Mouse (Mus musculus) intestine, embryonic 14.5 days (tissue): ENCODE measurements around the gene Alk. TPM values are rescaled to one million over a fixed set of nuclear protein-coding genes. Genes with fewer than 3 reads are reported as not detected.

Experiments
- ATAC-seq: fragments of 200-750 bp; cut with Nextera tagmentation; replicated peaks from 2 replicates; pipeline ENCODE4 v1.8.0; 2017; ENCODE audit warnings: low read depth, moderate number of reproducible peaks, moderate TSS enrichment, moderate library complexity; ENCODE audit not compliant: low FRiP score, low TSS enrichment
- DNase-seq: peaks from one replicate; pipeline ENCODE4 v3.0.0-alpha.2; 2018; ENCODE audit warnings: low spot score
- H3K27ac ChIP-seq: fragments of 300-500 bp; sonication (generic); 2 replicates; pipeline ENCODE4 v1.5.1; 2014; ENCODE audit warnings: low read depth, mild to moderate bottlenecking, control low read depth
- H3K27me3 ChIP-seq: fragments of 300-500 bp; sonication (generic); replicated peaks from 2 replicates; pipeline ENCODE4 v1.6.1; 2014; ENCODE audit warnings: low read length, control low read depth; ENCODE audit not compliant: control insufficient read depth, insufficient read depth
- H3K36me3 ChIP-seq: fragments of 300-500 bp; sonication (generic); 2 replicates; pipeline ENCODE4 v1.6.1; 2014; ENCODE audit warnings: low read length, control low read depth; ENCODE audit not compliant: control insufficient read depth, insufficient read depth
- H3K4me1 ChIP-seq: fragments of 300-500 bp; sonication (generic); replicated peaks from 2 replicates; pipeline ENCODE4 v1.6.1; 2014; ENCODE audit warnings: low read length, control low read depth, mixed read lengths; ENCODE audit not compliant: control insufficient read depth, insufficient read depth
- H3K4me2 ChIP-seq: fragments of 300-500 bp; sonication (generic); 2 replicates; pipeline ENCODE4 v1.6.1; 2014; ENCODE audit warnings: low read length
- H3K4me3 ChIP-seq: fragments of 300-500 bp; sonication (generic); 2 replicates; pipeline ENCODE4 v1.5.1; 2014; ENCODE audit warnings: low read depth, low read length, control low read depth, mixed read lengths
- H3K9ac ChIP-seq: fragments of 300-500 bp; sonication (generic); 2 replicates; pipeline ENCODE4 v1.6.1; 2014; ENCODE audit warnings: mild to moderate bottlenecking, low read length
- H3K9me3 ChIP-seq: fragments of 300-500 bp; sonication (generic); 2 replicates; pipeline ENCODE4 v1.6.1; 2016; ENCODE audit warnings: low read length, control low read depth; ENCODE audit not compliant: control insufficient read depth
- WGBS: fragments of 180-500 bp; shearing (Covaris S2); extraction: QIAGEN DNeasy Blood & Tissue Kit; methylation state at CpG from one replicate; pipeline ENCODE4 v1.1.7; 2014; 5-methylcytosine and 5-hydroxymethylcytosine counted together
- polyA plus RNA-seq: library from polyadenylated mRNA; unstranded; fragments of >200 nt; fragmentation: Nextera tagmentation; extraction: Ambion mirVana; gene quantifications from 2 replicates; pipeline ENCODE4 v1.2.1, GENCODE M21; 2014

Gene Alk
- polyA plus RNA-seq, 1 experiment from 2014 or later = 0.61 TPM

- DNase-seq = no peak
- 75% methylated on average over 15 of the region's 15 CpGs for WGBS
- Histone ChIP-seq H3K9me3 (0 out of 2 replicates have a peak, but pooled peaks cover 3% of the 10 kb centered on the region), H3K9ac (no peak overlapping the region), H3K4me2 (no peak overlapping the region), H3K27ac (no peak overlapping the region), H3K4me3 (no peak overlapping the region), H3K36me3 (no peaks in the 10 kb centered on the region), H3K27me3 (no peaks in the 10 kb centered on the region), H3K4me1 (no peaks in the 10 kb centered on the region)
- ATAC-seq = no peak
These were observed 650.1 kb downstream of the Alk start for GRCm38 (mm10) chr17:71954217-71954844.

- Histone ChIP-seq H3K4me1 (no peaks in the 10 kb centered on the region), H3K36me3 (no peaks in the 10 kb centered on the region), H3K9me3 (0 out of 2 replicates have a peak, but pooled peaks cover 3% of the 10 kb centered on the region), H3K27me3 (no peaks in the 10 kb centered on the region), H3K27ac (no peak overlapping the region), H3K4me2 (no peak overlapping the region), H3K4me3 (no peak overlapping the region), H3K9ac (no peak overlapping the region)
- 62% methylated on average over 5 of the region's 5 CpGs for WGBS
- DNase-seq = no peak
- no peak for ATAC-seq
These were observed 653.5 kb downstream of the Alk start for GRCm38 (mm10) chr17:71950968-71951367.

- DNase-seq (no peak), ATAC-seq (no peak)
- 54% methylated on average over 5 of the region's 5 CpGs for WGBS
- Histone ChIP-seq H3K27ac (no peak overlapping the region), H3K4me3 (no peak overlapping the region), H3K9ac (no peak overlapping the region), H3K9me3 (no peaks in the 10 kb centered on the region), H3K36me3 (no peaks in the 10 kb centered on the region), H3K4me1 (no peaks in the 10 kb centered on the region), H3K4me2 (no peak overlapping the region), H3K27me3 (no peaks in the 10 kb centered on the region)
These were observed 655.7 kb downstream of the Alk start for GRCm38 (mm10) chr17:71948687-71949086.

- no peak for DNase-seq
- Histone ChIP-seq H3K4me2 (no peak overlapping the region), H3K4me3 (no peak overlapping the region), H3K27ac (no peak overlapping the region), H3K36me3 (no peaks in the 10 kb centered on the region), H3K9me3 (no peaks in the 10 kb centered on the region), H3K4me1 (no peaks in the 10 kb centered on the region), H3K27me3 (no peaks in the 10 kb centered on the region), H3K9ac (no peak overlapping the region)
- 0 out of 2 replicates have a peak, but pooled peaks have one; percentile 36 for ATAC-seq
- 22% methylated on average over 9 of the region's 9 CpGs for WGBS
These were observed 657.0 kb downstream of the Alk start for GRCm38 (mm10) chr17:71947452-71947851.

GRCm38 (mm10) chr17:71944020-71944419 is 660.4 kb downstream of the Alk start:
- Histone ChIP-seq H3K9ac (no peak overlapping the region), H3K9me3 (no peaks in the 10 kb centered on the region), H3K4me2 (no peak overlapping the region), H3K27me3 (no peaks in the 10 kb centered on the region), H3K27ac (no peak overlapping the region), H3K4me1 (no peaks in the 10 kb centered on the region), H3K36me3 (no peaks in the 10 kb centered on the region), H3K4me3 (no peak overlapping the region)
- WGBS = 85% methylated on average over 5 of the region's 5 CpGs
- DNase-seq (no peak), ATAC-seq (no peak)

- Histone ChIP-seq H3K27ac (no peak overlapping the region), H3K36me3 (no peaks in the 10 kb centered on the region), H3K4me1 (no peaks in the 10 kb centered on the region), H3K27me3 (no peaks in the 10 kb centered on the region), H3K9ac (no peak overlapping the region), H3K4me2 (no peak overlapping the region), H3K4me3 (no peak overlapping the region), H3K9me3 (no peaks in the 10 kb centered on the region)
- no peak for ATAC-seq
- no peak for DNase-seq
These were observed 662.4 kb downstream of the Alk start for GRCm38 (mm10) chr17:71942052-71942451.

GRCm38 (mm10) chr17:71941436-71941835 is 663.0 kb downstream of the Alk start:
- DNase-seq = no peak
- 46% methylated on average over 6 of the region's 6 CpGs for WGBS
- Histone ChIP-seq H3K4me3 (no peak overlapping the region), H3K9ac (no peak overlapping the region), H3K27me3 (no peaks in the 10 kb centered on the region), H3K36me3 (no peaks in the 10 kb centered on the region), H3K9me3 (no peaks in the 10 kb centered on the region), H3K4me1 (no peaks in the 10 kb centered on the region), H3K4me2 (no peak overlapping the region), H3K27ac (no peak overlapping the region)
- ATAC-seq = no peak

- no peak for ATAC-seq
These were observed 667.7 kb downstream of the Alk start for GRCm38 (mm10) chr17:71936681-71937080.

GRCm38 (mm10) chr17:71935837-71936236 is 668.6 kb downstream of the Alk start:
- no peak for ATAC-seq
- H3K36me3 ChIP-seq = no peaks in the 10 kb centered on the region
- no peaks in the 10 kb centered on the region for H3K9me3 ChIP-seq
- no peak for DNase-seq
- WGBS = 72% methylated on average over 10 of the region's 10 CpGs
- no peaks in the 10 kb centered on the region for H3K4me1 ChIP-seq
- H3K4me3 ChIP-seq = no peak overlapping the region
- no peaks in the 10 kb centered on the region for H3K27me3 ChIP-seq
- no peak overlapping the region for H3K27ac ChIP-seq
- no peak overlapping the region for H3K4me2 ChIP-seq
- no peak overlapping the region for H3K9ac ChIP-seq

More at GRCm38 (mm10) chr17:71936681-71937080, 667.7 kb downstream of the Alk start:
- H3K9ac ChIP-seq = no peak overlapping the region
- DNase-seq = no peak
- no peaks in the 10 kb centered on the region for H3K9me3 ChIP-seq
- no peak overlapping the region for H3K4me2 ChIP-seq
- no peak overlapping the region for H3K4me3 ChIP-seq
- no peaks in the 10 kb centered on the region for H3K27me3 ChIP-seq
- no peak overlapping the region for H3K27ac ChIP-seq
- H3K4me1 ChIP-seq = no peaks in the 10 kb centered on the region
- no peaks in the 10 kb centered on the region for H3K36me3 ChIP-seq
